Mouse (Mus musculus) embryo, embryonic 10 days (tissue): ENCODE measurements around the gene Best2.

ENCODE experiments used
- DNase-seq: peaks from one replicate; pipeline ENCODE4 v3.0.0-alpha.2; 2015; ENCODE audit warnings: low spot score

Best2 gene

GRCm38 (mm10) chr8:84966603-84967002 lies 47.7 kb downstream of the Best2 start:
- DNase-seq = no peak

GRCm38 (mm10) chr8:84965731-84966291 lies 48.5 kb downstream of the Best2 start:
- DNase-seq = peak; percentile 99

GRCm38 (mm10) chr8:84963952-84964351 lies 50.4 kb downstream of the Best2 start:
- no peak for DNase-seq

GRCm38 (mm10) chr8:84959811-84960210 lies 54.5 kb downstream of the Best2 start:
- DNase-seq = no peak
